Mouse (Mus musculus) retina, postnatal 7 days (tissue): Measurements from ENCODE around the gene Nbeal2.

Source experiments
- DNase-seq: peaks from one replicate; pipeline ENCODE4 v3.0.0-alpha.2; 2012; ENCODE audit warnings: low read depth, low spot score

The Nbeal2 gene

GRCm38 (mm10) chr9:110583521-110583920, 70.4 kb downstream of the Nbeal2 start:
- no peak for DNase-seq

- no peak for DNase-seq
Measured at GRCm38 (mm10) chr9:110582161-110582560, 71.8 kb downstream of the Nbeal2 start.
